Mouse (Mus musculus) embryonic facial prominence, embryonic 13.5 days (tissue): ENCODE results near the gene Dcaf6. TPM values are rescaled to one million over a fixed set of nuclear protein-coding genes. Genes with fewer than 3 reads are reported as not detected.
A peak's percentile ranks its signal among the peaks of the same experiment; 100 is the strongest.
"Not testable (repeated sequence)": the region's sequence is repeated elsewhere in the genome, so short reads cannot be mapped to it uniquely, and the experiment has no call there.

Source experiments
- ATAC-seq: fragments of 200-750 bp; cut with Nextera tagmentation; 2 replicates; pipeline ENCODE4 v1.8.0; 2017; ENCODE audit warnings: low read depth; ENCODE audit not compliant: insufficient number of reproducible peaks, insufficient read depth, low FRiP score, low TSS enrichment
- H3K27ac ChIP-seq: fragments of 300-500 bp; sonication (generic); 2 replicates; pipeline ENCODE4 v1.5.1; 2015; ENCODE audit warnings: moderate library complexity, mild to moderate bottlenecking, inconsistent platforms
- H3K27me3 ChIP-seq: fragments of 300-500 bp; sonication (generic); 2 replicates; pipeline ENCODE4 v1.6.1; 2015; ENCODE audit warnings: mild to moderate bottlenecking, inconsistent platforms
- H3K36me3 ChIP-seq: fragments of 300-500 bp; sonication (generic); 2 replicates; pipeline ENCODE4 v1.6.1; 2015; ENCODE audit warnings: mild to moderate bottlenecking, inconsistent platforms
- H3K4me1 ChIP-seq: fragments of 300-500 bp; sonication (generic); 2 replicates; pipeline ENCODE4 v1.6.1; 2015; ENCODE audit warnings: inconsistent platforms
- H3K4me2 ChIP-seq: fragments of 300-500 bp; sonication (generic); 2 replicates; pipeline ENCODE4 v1.6.1; 2015; ENCODE audit warnings: moderate library complexity, mild to moderate bottlenecking, inconsistent platforms
- H3K4me3 ChIP-seq: fragments of 300-500 bp; sonication (generic); 2 replicates; pipeline ENCODE4 v1.5.1; 2015; ENCODE audit warnings: mild to moderate bottlenecking, inconsistent platforms
- H3K9ac ChIP-seq: fragments of 300-500 bp; sonication (generic); 2 replicates; pipeline ENCODE4 v1.6.1; 2015; ENCODE audit warnings: mild to moderate bottlenecking, inconsistent platforms
- H3K9me3 ChIP-seq: fragments of 300-500 bp; sonication (generic); 2 replicates; pipeline ENCODE4 v1.6.1; 2016; ENCODE audit warnings: inconsistent platforms
- WGBS: fragments of 180-500 bp; shearing (Covaris S2); methylation state at CpG from one replicate; pipeline ENCODE4 v1.1.7; 2015; ENCODE audit warnings: mixed read lengths; 5-methylcytosine and 5-hydroxymethylcytosine counted together
- polyA plus RNA-seq: library from polyadenylated mRNA; unstranded; fragments of >200 nt; fragmentation: Nextera tagmentation; extraction: Ambion mirVana; gene quantifications from 2 replicates; pipeline ENCODE4 v1.2.1, GENCODE M21; 2015

Gene Dcaf6
- polyA plus RNA-seq, 1 experiment from 2014 or later, result 13.5 TPM

DNA sequence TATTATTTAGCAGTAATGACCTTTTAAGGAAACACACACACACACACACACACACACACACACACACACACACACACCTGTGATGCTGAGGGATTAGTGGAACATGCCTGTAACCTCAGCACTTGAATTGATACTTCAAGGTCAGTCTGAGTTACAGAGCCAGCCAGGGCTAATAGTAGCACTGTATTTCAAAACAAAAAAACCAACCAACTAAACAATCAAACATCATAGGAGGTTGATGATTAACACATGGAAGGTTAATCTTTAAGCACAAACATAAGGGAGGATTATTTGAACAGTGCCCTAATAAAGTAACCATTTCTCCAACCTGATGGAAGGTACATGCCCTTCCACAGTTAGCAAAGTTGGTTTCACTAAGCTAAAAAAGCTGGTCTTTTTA, 111.6 kb downstream of the Dcaf6 start:
- Histone ChIP-seq H3K4me2 (no peak overlapping the region), H3K4me3 (no peak overlapping the region), H3K9me3 (no peaks in the 10 kb centered on the region), H3K36me3 (peaks cover 19% of the 10 kb centered on the region), H3K4me1 (no peaks in the 10 kb centered on the region; the same call in 1 of the 2 replicates), H3K9ac (no peak overlapping the region), H3K27me3 (no peaks in the 10 kb centered on the region), H3K27ac (no peak overlapping the region)
- ATAC-seq, result no peak

DNA sequence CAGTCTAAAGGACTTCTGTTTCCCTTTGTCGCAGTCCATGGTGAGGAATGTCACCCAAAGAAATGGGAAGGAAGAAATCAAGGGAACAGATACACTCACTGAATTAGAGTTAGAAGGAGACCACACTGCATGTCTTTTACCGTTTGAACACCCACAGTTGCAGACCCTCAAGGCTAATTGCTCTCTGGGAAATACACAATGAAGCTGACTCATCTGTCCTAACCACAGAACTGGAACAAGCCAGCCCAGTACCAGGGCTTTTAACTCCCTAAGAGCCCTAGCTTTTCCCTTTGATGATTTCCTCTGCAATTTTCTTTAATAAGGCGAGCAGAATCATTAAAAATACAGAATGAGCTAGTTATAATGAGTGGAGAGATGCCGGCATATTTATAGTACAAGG, 115.8 kb downstream of the Dcaf6 start:
- no peaks in the 10 kb centered on the region for H3K9me3 ChIP-seq

DNA sequence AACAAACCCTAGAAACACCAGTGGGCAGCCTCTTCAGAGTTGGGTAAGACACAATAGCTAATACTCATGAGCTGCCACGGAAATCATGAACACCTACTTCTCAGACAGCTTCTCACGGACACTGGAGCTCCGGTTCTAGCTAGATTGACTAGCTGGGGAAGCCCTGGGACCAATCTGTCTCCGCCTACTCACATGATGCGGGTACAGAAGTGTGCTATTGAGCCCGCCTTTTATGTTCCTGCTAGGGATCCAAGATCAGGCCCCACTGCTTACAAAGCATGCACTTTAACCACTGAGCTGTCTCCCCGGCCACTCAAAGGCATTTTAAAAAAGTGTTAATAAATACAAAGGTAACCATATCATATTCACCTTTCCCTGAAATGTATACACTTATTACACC, 118.1 kb downstream of the Dcaf6 start:
- Histone ChIP-seq H3K4me1 (peaks cover 2% of the 10 kb centered on the region; the same call in 1 of the 2 replicates), H3K4me2 (no peak overlapping the region), H3K27me3 (no peaks in the 10 kb centered on the region), H3K27ac (no peak overlapping the region), H3K36me3 (0 out of 2 replicates have a peak, but pooled peaks cover 5% of the 10 kb centered on the region), H3K9me3 (no peaks in the 10 kb centered on the region), H3K4me3 (no peak overlapping the region), H3K9ac (no peak overlapping the region)
- WGBS, result 68% methylated on average over 7 of the region's 7 CpGs
- no peak for ATAC-seq

More for the DNA sequence above, 115.8 kb downstream of the Dcaf6 start:
- WGBS, result 21% methylated on average over 4 of the region's 4 CpGs
- H3K4me2 ChIP-seq, result no peak overlapping the region
- H3K27ac ChIP-seq, result no peak overlapping the region
- no peak overlapping the region for H3K9ac ChIP-seq
- no peak overlapping the region for H3K4me3 ChIP-seq
- H3K27me3 ChIP-seq, result no peaks in the 10 kb centered on the region
- no peak for ATAC-seq
- 0 out of 2 replicates have a peak, but pooled peaks cover 2% of the 10 kb centered on the region for H3K36me3 ChIP-seq
- H3K4me1 ChIP-seq, result peaks cover 2% of the 10 kb centered on the region; the same call in 1 of the 2 replicates

DNA sequence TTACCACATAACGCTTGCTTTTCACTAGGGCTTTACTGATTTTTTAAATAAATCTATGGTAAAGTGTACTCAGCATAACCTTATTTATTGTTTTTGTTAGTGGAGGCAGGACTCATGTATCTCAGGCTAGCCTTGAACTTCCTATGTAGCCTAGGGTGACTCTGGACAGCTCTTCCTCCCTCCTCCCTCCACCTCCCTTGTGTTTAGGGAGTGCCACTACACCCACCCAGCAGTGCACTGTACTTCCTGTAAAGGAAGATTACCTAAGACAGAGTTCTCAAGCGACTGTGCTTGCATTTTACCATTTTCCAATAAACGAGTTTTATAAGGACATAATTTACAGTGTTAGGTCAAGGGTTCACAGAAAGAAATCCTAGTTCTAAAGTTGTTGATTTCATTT, 127.5 kb downstream of the Dcaf6 start:
- H3K9me3 ChIP-seq, result no peaks in the 10 kb centered on the region
- H3K4me2 ChIP-seq, result no peak overlapping the region
- H3K9ac ChIP-seq, result no peak overlapping the region
- H3K4me1 ChIP-seq, result 0 out of 2 replicates have a peak, but pooled peaks cover 2% of the 10 kb centered on the region
- ATAC-seq, result no peak
- WGBS, result 83% methylated on average over 3 of the region's 3 CpGs
- H3K36me3 ChIP-seq, result peaks cover 14% of the 10 kb centered on the region
- H3K4me3 ChIP-seq, result no peak overlapping the region
- H3K27ac ChIP-seq, result no peak overlapping the region
- H3K27me3 ChIP-seq, result no peaks in the 10 kb centered on the region

DNA sequence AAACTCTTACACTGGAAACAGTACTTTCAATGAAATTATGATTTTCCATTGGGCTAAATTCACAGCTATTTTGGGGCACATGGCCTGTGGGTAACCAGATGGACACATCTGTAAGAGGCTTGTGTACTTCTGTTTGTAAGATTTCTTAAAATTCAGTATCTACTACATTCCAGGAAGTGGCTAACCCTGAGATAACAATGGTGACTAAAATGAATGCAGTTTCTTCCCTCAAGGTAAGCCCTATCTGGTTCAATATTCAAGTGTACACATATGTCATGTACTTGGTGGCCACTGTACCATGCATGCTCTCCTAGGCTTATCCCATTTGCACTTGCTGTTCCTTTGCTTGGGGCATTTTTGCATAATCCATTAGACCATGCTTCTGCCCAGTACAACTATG, 129.4 kb downstream of the Dcaf6 start:
- no peak overlapping the region for H3K27ac ChIP-seq
- no peak overlapping the region for H3K9ac ChIP-seq
- no peak overlapping the region for H3K4me2 ChIP-seq
- peaks cover 6% of the 10 kb centered on the region; the same call in 1 of the 2 replicates for H3K4me1 ChIP-seq
- no peaks in the 10 kb centered on the region for H3K9me3 ChIP-seq
- no peak for ATAC-seq
- H3K4me3 ChIP-seq, result no peak overlapping the region
- peaks cover 8% of the 10 kb centered on the region; the same call in 1 of the 2 replicates for H3K36me3 ChIP-seq
- no peaks in the 10 kb centered on the region for H3K27me3 ChIP-seq

DNA sequence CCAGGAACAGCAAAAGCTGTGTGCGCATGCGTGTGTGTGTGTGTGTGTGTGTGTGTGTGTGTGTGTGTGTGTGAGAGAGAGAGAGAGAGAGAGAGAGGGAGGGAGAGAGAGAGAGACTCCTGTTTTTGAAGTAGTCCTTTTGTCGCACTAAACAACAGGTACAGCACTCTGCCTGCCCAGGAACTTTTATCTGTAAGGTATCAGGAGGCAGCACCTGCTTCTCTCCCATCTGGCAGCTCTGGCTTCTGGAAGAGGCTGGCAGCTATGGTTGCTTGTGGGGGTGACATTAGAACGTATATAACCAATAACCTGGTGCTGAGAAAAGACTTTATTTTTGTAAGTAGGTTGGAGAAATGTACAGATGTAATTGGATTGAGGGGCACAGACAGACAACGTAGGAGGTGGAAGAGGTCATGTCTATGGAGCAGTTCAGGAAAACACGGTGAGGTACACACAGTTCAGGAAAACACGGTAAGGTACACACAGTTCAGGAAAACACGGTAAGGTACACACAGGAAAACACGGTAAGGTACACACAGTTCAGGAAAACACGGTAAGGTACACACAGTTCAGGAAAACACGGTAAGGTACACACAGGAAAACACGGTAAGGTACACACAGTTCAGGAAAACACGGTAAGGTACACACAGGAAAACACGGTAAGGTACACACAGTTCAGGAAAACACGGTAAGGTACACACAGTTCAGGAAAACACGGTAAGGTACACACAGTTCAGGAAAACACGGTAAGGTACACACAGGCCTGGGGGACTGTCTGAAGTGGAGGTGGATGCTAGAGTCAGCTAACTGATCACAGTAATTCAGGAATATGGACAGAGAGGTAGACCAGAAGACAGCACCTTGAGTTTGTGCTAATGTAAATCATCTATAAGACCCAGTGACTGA, 131.6 kb downstream of the Dcaf6 start:
- H3K27ac ChIP-seq, H3K4me1 ChIP-seq, H3K4me2 ChIP-seq, H3K9ac ChIP-seq, H3K9me3 ChIP-seq, ATAC-seq, H3K27me3 ChIP-seq, H3K4me3 ChIP-seq: not testable (repeated sequence)
- 94% methylated on average over 17 of the region's 17 CpGs for WGBS
- H3K36me3 ChIP-seq, result peaks cover 27% of the 10 kb centered on the region

- no peak overlapping the region for H3K27ac ChIP-seq
- no peak for ATAC-seq
- WGBS, result 62% methylated on average over 5 of the region's 5 CpGs
These were observed 132.4 kb downstream of the Dcaf6 start for GRCm38 (mm10) chr1:165327831-165328230.

DNA sequence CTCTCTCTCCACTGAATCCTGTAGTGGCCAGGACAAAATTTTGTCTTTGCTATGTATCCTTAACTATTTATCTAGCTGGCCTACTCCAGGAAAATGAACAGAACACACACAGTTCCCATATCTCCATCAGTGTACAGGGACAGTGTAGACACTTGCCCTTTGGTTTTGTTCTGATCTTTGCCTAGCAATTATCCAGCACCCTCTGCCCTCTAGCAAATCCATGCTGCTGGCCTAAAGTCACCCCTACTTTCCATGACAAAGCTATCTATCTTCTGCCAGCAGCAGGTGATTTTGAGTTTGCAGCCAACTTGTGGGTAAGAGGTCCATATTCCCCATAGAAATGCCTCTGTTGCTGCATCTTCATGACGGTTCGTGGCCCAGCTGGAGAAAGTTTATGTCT, 132.9 kb downstream of the Dcaf6 start:
- H3K27me3 ChIP-seq, result no peaks in the 10 kb centered on the region
- no peak overlapping the region for H3K9ac ChIP-seq
- H3K36me3 ChIP-seq, result peaks cover 35% of the 10 kb centered on the region
- peaks cover 6% of the 10 kb centered on the region; the same call in 1 of the 2 replicates for H3K4me1 ChIP-seq
- no peak for ATAC-seq
- no peaks in the 10 kb centered on the region for H3K9me3 ChIP-seq
- no peak overlapping the region for H3K4me2 ChIP-seq
- WGBS, result 48% methylated on average over 2 of the region's 2 CpGs
- H3K27ac ChIP-seq, result no peak overlapping the region
- no peak overlapping the region for H3K4me3 ChIP-seq

More at GRCm38 (mm10) chr1:165327831-165328230, 132.4 kb downstream of the Dcaf6 start:
- Histone ChIP-seq H3K4me1 (peaks cover 6% of the 10 kb centered on the region; the same call in 1 of the 2 replicates), H3K4me3 (no peak overlapping the region), H3K27me3 (no peaks in the 10 kb centered on the region), H3K9me3 (no peaks in the 10 kb centered on the region), H3K9ac (no peak overlapping the region), H3K4me2 (no peak overlapping the region), H3K36me3 (peaks cover 35% of the 10 kb centered on the region)

DNA sequence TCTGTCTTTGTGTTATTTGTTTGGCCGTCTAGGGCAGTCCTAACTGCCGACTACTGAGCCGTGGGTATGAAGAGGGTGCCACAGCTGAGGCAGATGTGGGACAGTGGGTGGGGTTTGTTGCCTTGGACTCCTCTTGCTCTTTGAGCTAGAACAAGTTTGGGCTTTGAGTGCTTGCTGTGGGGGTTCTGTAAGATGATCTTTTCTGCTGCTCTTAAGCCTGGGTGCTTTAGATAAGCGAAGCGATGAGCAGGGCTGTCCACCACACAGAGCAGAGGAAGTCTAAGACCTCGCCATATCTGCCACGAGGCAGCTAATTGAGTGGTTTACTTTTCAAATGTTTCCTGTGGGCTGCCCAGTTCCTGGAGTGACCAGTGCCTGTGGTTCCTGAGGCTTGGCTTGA, 137.3 kb downstream of the Dcaf6 start:
- Histone ChIP-seq H3K9me3 (no peaks in the 10 kb centered on the region), H3K4me2 (no peak overlapping the region), H3K4me1 (peaks cover 13% of the 10 kb centered on the region), H3K27me3 (no peaks in the 10 kb centered on the region), H3K27ac (no peak overlapping the region), H3K36me3 (peaks cover 72% of the 10 kb centered on the region), H3K9ac (no peak overlapping the region), H3K4me3 (no peak overlapping the region)
- WGBS, result 79% methylated on average over 7 of the region's 7 CpGs
- ATAC-seq, result no peak

GRCm38 (mm10) chr1:165321891-165322290, 138.4 kb downstream of the Dcaf6 start:
- H3K9ac ChIP-seq, result no peak overlapping the region
- H3K27ac ChIP-seq, result 0 out of 2 replicates have a peak overlapping the region, but pooled peaks have one; percentile 33
- no peaks in the 10 kb centered on the region for H3K27me3 ChIP-seq
- no peaks in the 10 kb centered on the region for H3K9me3 ChIP-seq
- WGBS, result 71% methylated on average over 7 of the region's 7 CpGs
- H3K36me3 ChIP-seq, result peaks cover 78% of the 10 kb centered on the region
- H3K4me1 ChIP-seq, result peaks cover 7% of the 10 kb centered on the region; the same call in 1 of the 2 replicates
- ATAC-seq, result 0 out of 2 replicates have a peak, but pooled peaks have one; percentile 16
- H3K4me3 ChIP-seq, result no peak overlapping the region
- H3K4me2 ChIP-seq, result no peak overlapping the region

DNA sequence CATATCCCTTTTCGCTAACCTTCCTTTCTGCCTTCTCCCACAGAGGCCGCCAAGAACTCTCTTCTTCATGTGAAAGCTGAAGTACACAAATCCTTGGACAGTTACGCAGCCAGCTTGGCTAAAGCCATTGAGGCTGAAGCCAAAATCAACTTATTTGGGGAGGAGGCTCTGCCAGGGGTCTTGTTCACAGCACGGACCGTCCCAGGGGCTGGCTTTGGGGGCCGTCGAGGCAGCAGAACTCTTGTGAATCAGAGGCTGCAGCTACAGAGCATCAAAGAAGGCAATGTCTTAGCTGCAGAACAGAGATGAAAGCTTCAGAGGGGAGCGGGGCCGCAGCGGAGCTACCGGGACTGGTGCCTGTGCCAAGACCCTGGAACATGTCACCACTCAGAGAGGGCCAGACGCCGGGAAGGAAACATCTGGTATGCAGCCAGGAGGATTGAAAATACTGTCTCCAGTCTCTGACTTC, 138.8 kb downstream of the Dcaf6 start:
- Histone ChIP-seq H3K36me3 (peaks cover 78% of the 10 kb centered on the region), H3K27ac (0 out of 2 replicates have a peak overlapping the region, but pooled peaks have one; percentile 33), H3K9me3 (no peaks in the 10 kb centered on the region), H3K4me3 (no peak overlapping the region), H3K4me1 (peaks cover 9% of the 10 kb centered on the region; the same call in 1 of the 2 replicates), H3K27me3 (no peaks in the 10 kb centered on the region), H3K4me2 (no peak overlapping the region), H3K9ac (no peak overlapping the region)
- 0 out of 2 replicates have a peak, but pooled peaks have one; percentile 22 for ATAC-seq
- 61% methylated on average over 13 of the region's 13 CpGs for WGBS
